Mouse (Mus musculus) adrenal gland, adult 18-20 months (tissue): ENCODE results near the gene Pdgfra. TPM values are rescaled to one million over a fixed set of nuclear protein-coding genes. Genes with fewer than 3 reads are reported as not detected.
A peak's percentile ranks its signal among the peaks of the same experiment; 100 is the strongest.

Source experiments
- DNase-seq, 2 experiments: peaks; one replicate each; pipeline ENCODE4 v3.0.0; 2021 to 2022; ENCODE audit warnings: low spot score in 2 of 2
- total RNA-seq, 2 experiments: library from RNA; stranded (reverse); gene quantifications; 1 replicate in 1 of 2; 2 replicates in 1 of 2; pipeline ENCODE4 v1.2.3; 2021

Gene Pdgfra
- total RNA-seq, 2 experiments from 2014 or later = 32.4 to 39.2 TPM

DNA sequence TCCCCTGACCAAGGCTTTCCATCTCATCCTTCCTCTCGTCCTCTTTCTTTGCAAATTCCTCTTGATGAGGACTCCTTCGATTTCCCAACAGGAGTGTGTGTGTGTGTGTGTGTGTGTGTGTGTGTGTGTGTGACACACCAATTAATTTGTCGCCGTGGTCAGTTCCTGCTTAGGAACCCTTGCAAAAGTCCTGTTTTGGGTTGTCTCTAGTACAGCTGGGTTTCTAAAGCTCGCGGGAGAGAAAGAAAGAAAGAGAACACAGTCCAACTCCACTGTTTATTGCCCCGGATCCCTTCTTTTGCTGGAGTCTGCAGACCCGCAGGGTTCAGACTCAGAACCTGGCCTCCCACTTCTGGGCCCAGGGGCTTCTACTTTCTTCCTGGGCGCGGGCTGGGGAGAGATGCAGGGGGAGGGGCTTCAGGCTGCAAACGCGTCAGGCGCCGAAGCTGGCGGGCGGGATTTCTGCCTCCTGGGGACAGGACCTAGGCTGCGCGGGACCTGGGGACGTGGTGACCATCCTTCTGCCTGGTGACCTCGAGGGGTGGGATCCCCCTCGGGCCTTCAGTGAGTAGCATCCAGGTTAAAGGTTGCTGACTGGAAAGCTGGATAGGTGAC is 2.6 kb downstream of the Pdgfra start:
- no peak for DNase-seq

DNA sequence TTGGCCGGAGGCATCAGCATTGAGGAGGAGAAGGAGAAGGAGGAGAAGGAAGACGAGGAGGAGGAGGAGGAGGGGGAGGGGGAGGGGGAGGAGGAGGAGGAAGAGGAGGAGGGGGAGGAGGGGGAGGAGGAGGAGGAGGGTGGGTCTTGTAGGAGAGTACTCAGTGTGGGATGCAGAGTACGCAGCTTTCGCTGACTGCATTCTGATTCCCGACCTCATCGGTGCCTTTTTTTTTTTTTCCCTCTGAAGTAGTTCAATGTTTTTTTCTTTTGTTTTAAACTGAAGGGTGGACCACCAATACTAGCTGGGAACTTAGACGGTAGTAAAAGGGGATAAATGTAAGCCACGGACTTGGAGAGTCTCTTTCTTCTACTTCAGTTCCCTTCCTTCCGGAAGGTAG is 3.2 kb downstream of the Pdgfra start:
- DNase-seq = no peak

GRCm38 (mm10) chr5:75155741-75156553 is 3.9 kb downstream of the Pdgfra start:
- peak; percentile 81 to 87 for DNase-seq

DNA sequence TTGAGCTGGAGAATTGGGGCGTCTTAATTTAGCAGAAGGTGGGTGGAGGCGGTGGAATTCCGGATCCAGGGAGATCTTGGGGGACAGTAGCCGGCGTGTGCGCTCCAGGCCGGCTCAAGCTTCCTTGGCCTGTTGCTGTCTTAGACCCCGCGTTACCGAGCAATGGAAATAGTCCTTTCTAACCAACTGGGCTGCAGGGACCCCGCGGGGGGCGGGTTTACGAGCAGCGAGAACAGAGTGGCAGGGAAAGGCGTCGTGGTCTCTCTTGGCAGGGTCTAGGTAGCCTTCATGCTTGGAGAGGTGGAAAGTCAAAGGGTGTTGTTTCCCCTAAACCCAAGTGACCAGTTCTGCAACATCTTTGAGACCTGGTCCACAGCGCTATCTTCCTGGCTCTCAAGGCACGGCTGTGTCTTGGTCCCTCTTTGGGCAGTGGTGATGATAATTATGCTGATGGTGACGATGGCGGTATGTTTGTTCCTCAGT is 4.5 kb downstream of the Pdgfra start:
- no peak for DNase-seq

DNA sequence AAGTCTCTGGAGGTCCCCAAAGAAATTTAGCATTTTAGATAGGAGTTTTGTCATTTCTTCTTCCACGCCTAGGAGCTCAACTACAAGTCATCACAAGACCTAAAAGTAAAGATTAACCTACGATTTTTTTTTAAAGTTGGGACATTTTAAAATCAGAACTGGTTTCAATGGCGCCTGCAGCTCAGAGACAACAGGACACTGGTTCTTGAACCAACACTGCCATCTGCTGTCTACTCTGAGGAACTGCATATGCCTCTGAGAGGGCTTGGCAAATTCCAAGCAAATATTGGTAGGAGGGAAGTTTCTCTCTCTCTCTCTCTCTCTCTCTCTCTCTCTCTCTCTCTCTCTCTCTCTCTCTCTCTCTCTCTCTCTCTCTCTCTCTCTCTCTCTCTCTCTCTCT is 4.9 kb downstream of the Pdgfra start:
- peak in 1 of 2 experiments; percentile 44 for DNase-seq

GRCm38 (mm10) chr5:75160530-75161170 is 8.6 kb downstream of the Pdgfra start:
- no peak for DNase-seq

- DNase-seq = no peak
Measured at GRCm38 (mm10) chr5:75161586-75161985, 9.5 kb downstream of the Pdgfra start.

DNA sequence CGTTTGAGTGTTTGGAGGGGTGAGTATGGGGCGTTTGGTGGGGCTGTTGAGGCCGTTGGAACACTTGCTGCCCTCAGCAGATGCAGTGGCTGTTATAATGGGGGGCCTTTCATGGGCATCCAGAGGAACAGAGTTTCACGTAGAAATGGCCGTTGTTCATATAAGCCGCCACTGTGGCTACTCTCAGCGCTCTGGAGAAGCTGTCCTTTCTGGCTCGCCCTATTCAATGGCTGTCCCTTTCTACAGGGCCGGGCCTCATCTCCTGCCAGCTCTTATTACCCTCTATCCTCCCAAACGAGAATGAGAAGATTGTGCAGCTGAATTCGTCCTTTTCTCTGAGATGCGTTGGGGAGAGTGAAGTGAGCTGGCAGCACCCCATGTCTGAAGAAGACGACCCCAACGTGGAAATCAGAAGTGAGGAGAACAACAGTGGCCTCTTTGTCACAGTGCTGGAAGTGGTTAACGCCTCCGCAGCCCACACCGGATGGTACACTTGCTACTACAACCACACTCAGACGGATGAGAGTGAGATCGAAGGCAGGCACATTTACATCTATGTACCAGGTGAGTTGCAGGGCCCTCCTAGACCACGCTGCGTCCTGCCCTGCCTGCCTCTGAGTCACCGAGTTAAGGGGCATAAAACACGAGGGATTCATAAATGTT is 11.3 kb downstream of the Pdgfra start:
- no peak for DNase-seq

GRCm38 (mm10) chr5:75164688-75165087 is 12.6 kb downstream of the Pdgfra start:
- DNase-seq = no peak

DNA sequence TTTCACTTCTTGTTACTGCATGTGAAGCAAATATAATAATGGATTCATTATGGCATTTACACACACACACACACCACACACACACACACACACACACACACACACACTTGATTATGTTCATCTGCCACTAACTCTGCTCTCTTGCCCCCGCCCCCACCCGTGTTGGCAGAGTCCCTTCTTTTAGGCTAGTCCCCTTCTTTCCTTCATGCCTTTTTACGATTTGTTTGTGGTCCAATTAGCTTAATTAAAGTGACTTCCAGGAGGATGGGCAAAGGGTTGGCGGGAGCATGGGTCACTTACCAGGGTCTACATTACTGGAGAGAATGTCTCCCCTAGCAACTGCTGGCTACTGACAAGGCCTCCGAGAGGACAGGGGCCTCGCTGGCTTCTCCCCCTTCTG is 17.7 kb downstream of the Pdgfra start:
- no peak for DNase-seq

GRCm38 (mm10) chr5:75171859-75172258 is 19.8 kb downstream of the Pdgfra start:
- no peak for DNase-seq

- no peak for DNase-seq
Measured at GRCm38 (mm10) chr5:75179249-75179648, 27.2 kb downstream of the Pdgfra start.

DNA sequence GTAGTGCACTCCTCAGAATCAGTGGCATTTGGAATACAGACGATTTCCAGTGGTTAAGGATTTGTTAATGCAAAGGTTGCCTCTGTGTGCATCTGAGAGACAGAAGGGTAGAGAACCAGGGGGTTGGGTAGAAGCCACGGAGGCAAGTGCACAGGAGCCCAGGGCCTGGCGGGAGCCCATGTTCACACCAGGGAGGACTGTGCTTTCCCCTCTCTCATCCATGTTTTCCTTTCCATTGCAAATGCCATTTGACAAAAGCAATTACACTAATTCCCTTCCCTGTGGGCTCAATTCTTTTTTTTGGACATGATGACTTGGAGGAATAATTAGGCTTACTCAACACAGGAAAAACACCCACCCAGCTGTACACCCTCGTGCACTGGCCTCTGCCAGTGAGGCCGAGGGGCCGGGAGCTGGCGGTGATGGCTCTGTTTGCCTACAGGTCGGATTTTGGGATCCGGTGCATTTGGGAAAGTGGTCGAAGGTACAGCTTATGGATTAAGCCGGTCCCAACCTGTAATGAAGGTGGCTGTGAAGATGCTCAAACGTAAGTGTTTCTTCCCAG is 27.7 kb downstream of the Pdgfra start:
- DNase-seq = no peak

DNA sequence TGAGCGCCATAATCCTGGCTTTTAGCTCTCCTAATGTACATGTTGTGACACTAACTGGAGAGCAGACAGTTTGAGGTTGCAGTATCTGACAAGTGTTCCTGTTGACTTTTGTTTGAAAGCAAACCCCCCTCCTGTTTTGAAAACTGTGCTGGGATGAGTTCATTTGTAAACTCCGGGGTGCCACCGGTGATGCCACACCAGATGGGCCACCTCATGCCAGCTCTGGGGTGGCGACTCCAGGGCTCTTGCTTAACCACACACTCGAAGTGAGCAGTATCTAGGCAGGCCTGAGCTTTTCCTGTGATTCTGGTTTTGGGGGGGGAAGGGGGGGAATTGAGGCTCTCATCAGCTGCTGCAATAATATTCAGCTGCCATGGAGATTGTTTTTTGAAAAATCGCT is 31.6 kb downstream of the Pdgfra start:
- no peak for DNase-seq

DNA sequence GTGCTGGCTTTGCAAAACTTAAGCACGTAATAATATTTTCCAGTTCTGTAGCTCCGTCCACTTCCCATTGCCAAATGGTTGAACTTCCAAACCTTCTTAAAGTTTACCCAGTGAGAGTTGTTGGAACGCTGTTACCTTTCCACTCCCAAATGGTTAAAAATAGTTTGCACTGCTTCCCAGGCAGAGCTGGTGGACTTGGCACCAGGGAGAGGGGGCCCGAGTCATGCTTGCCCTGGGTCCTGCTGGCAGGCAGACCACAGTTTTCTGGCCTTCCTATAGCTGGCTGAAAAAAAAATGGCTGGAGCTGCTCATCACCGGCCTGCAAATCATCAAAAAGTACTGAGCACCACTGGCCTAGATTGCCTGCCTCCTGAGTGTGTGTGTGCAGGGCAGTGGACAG is 32.0 kb downstream of the Pdgfra start:
- DNase-seq = no peak

GRCm38 (mm10) chr5:75184693-75185235 is 32.7 kb downstream of the Pdgfra start:
- DNase-seq = no peak

- no peak for DNase-seq
Measured at GRCm38 (mm10) chr5:75185584-75185983, 33.5 kb downstream of the Pdgfra start.

GRCm38 (mm10) chr5:75189319-75189987 is 37.4 kb downstream of the Pdgfra start:
- no peak for DNase-seq

DNA sequence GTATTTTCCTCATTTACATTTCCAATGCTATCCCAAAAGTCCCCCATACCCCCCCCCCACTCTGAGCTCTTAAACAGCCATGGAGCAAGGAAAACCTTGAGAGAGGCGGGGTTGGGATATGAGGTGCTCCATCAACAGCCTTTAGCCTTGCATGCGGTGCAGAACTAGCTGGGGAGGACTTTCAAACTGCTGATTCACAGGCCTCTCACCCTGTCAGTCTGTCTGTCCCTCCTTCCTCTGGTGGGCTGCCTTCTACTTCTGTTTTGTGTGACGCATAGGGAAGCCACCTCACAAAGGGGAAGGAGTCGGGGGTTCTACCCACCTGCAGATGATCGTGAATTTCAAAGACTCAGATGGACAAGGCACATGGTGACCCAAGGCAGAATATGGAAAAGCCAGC is 41.0 kb downstream of the Pdgfra start:
- no peak for DNase-seq

GRCm38 (mm10) chr5:75198413-75198812 is 46.3 kb downstream of the Pdgfra start:
- no peak for DNase-seq
